In genomic region chr5:5372354-5372753, GRCm38 (mm10) we compare ENCODE assay signal across 13 mouse cellular contexts. TPM values are rescaled to one million over a fixed set of nuclear protein-coding genes. Genes with fewer than 3 reads are reported as not detected.
DNase-seq lines count a peak whose midpoint lies in the region; ATAC-seq and TF ChIP-seq lines count a peak whose summit lies in the region.
"Had no signal": no experiment of that assay in that cellular context is flagged by ENCODE, and none has a peak within 500 bp of the region (broad histone marks: within the 10 kb centered on the region; RNA-seq: fewer than 3 reads in every experiment).

No protein-coding gene starts in this region.

- ATAC-seq in heart, postnatal 0 days (ENCODE audit: insufficient read depth, low read depth): 0 out of 2 replicates have a peak, but pooled peaks have one; percentile 36
- no peak for ATAC-seq in heart, embryonic 11.5 days (replicated peaks; ENCODE audit: insufficient number of reproducible peaks, low FRiP score, low TSS enrichment)
- no peak for ATAC-seq in midbrain, postnatal 0 days (ENCODE audit: low FRiP score)
- ATAC-seq in midbrain, embryonic 15.5 days (replicated peaks): no peak
- ATAC-seq in embryonic facial prominence, embryonic 12.5 days (ENCODE audit: insufficient number of reproducible peaks, insufficient read depth, low FRiP score, low TSS enrichment): 0 out of 2 replicates have a peak, but pooled peaks have one; percentile 60
- no peak for ATAC-seq in CD4-positive, CD25-positive, alpha-beta regulatory T cell, adult 4 months

- 69% methylated on average over 3 of the region's 3 CpGs for WGBS in heart, postnatal 0 days
- WGBS in heart, embryonic 11.5 days (ENCODE audit: insufficient replicate concordance): 74% methylated on average over 3 of the region's 3 CpGs
- WGBS in midbrain, postnatal 0 days: 79% methylated on average over 3 of the region's 3 CpGs
- WGBS in midbrain, embryonic 15.5 days: 78% methylated on average over 3 of the region's 3 CpGs
- WGBS in embryonic facial prominence, embryonic 12.5 days: 60% methylated on average over 3 of the region's 3 CpGs

- no peaks in the 10 kb centered on the region for H3K9me3 ChIP-seq in heart, postnatal 0 days (replicated peaks; ENCODE audit: control insufficient read depth, low read length)
- H3K9me3 ChIP-seq in heart, embryonic 11.5 days (replicated peaks; ENCODE audit: control insufficient read depth, low read length): no peaks in the 10 kb centered on the region
- no peaks in the 10 kb centered on the region for H3K9me3 ChIP-seq in midbrain, postnatal 0 days (ENCODE audit: low read length)
- H3K9me3 ChIP-seq in midbrain, embryonic 15.5 days: no peaks in the 10 kb centered on the region
- H3K9me3 ChIP-seq in embryonic facial prominence, embryonic 12.5 days: no peaks in the 10 kb centered on the region

- no peak overlapping the region for H3K9ac ChIP-seq in heart, postnatal 0 days (replicated peaks; ENCODE audit: low read depth, low read length)
- no peak overlapping the region for H3K9ac ChIP-seq in heart, embryonic 11.5 days (ENCODE audit: low read depth, low read length)
- no peak overlapping the region for H3K9ac ChIP-seq in midbrain, postnatal 0 days (replicated peaks; ENCODE audit: low read length, poor library complexity, severe bottlenecking)
- H3K9ac ChIP-seq in midbrain, embryonic 15.5 days: no peak overlapping the region
- H3K9ac ChIP-seq in embryonic facial prominence, embryonic 12.5 days: no peak overlapping the region
- H3K9ac ChIP-seq: liver, embryonic 14.5 days had no signal

- no peaks in the 10 kb centered on the region for H3K36me3 ChIP-seq in heart, postnatal 0 days (replicated peaks; ENCODE audit: control insufficient read depth, insufficient read depth, low read length)
- no peaks in the 10 kb centered on the region for H3K36me3 ChIP-seq in heart, embryonic 11.5 days (ENCODE audit: control insufficient read depth, insufficient read depth, low read length)
- H3K36me3 ChIP-seq in midbrain, postnatal 0 days (ENCODE audit: insufficient read depth, low read length): no peaks in the 10 kb centered on the region
- H3K36me3 ChIP-seq in midbrain, embryonic 15.5 days (replicated peaks): no peaks in the 10 kb centered on the region
- no peaks in the 10 kb centered on the region for H3K36me3 ChIP-seq in embryonic facial prominence, embryonic 12.5 days

- TF ChIP-seq EP300 in heart, postnatal 0 days (IDR thresholded peaks at IDR 0.05; ENCODE audit: low read depth): no peak

- no peak overlapping the region for H3K4me2 ChIP-seq in heart, postnatal 0 days (ENCODE audit: low read depth, low read length)
- H3K4me2 ChIP-seq in heart, embryonic 11.5 days: no peak overlapping the region
- no peak overlapping the region for H3K4me2 ChIP-seq in midbrain, postnatal 0 days (ENCODE audit: low read depth, low read length, poor library complexity, severe bottlenecking)
- H3K4me2 ChIP-seq in midbrain, embryonic 15.5 days: no peak overlapping the region
- H3K4me2 ChIP-seq in embryonic facial prominence, embryonic 12.5 days (replicated peaks): no peak overlapping the region

- H3K4me3 ChIP-seq in heart, postnatal 0 days (ENCODE audit: low read depth, low read length): no peak overlapping the region
- H3K4me3 ChIP-seq in heart, embryonic 11.5 days (ENCODE audit: low read depth, low read length): no peak overlapping the region
- H3K4me3 ChIP-seq in midbrain, postnatal 0 days (ENCODE audit: low read depth, low read length): no peak overlapping the region
- no peak overlapping the region for H3K4me3 ChIP-seq in midbrain, embryonic 15.5 days
- no peak overlapping the region for H3K4me3 ChIP-seq in embryonic facial prominence, embryonic 12.5 days

- no peaks in the 10 kb centered on the region for H3K4me1 ChIP-seq in heart, postnatal 0 days (ENCODE audit: control insufficient read depth, insufficient read depth)
- peaks cover 4% of the 10 kb centered on the region; the same call in 1 of the 2 replicates for H3K4me1 ChIP-seq in heart, embryonic 11.5 days (ENCODE audit: control insufficient read depth, insufficient read depth, low read length)
- peaks cover 1% of the 10 kb centered on the region; the same call in 1 of the 2 replicates for H3K4me1 ChIP-seq in midbrain, postnatal 0 days (ENCODE audit: insufficient read depth, low read length)
- peaks cover 9% of the 10 kb centered on the region for H3K4me1 ChIP-seq in midbrain, embryonic 15.5 days
- H3K4me1 ChIP-seq in embryonic facial prominence, embryonic 12.5 days: peaks cover 9% of the 10 kb centered on the region; the same call in 1 of the 2 replicates

- no peak for DNase-seq in heart, postnatal 0 days (ENCODE audit: low spot score)
- peak; percentile 40 for DNase-seq in midbrain, postnatal 0 days (ENCODE audit: low spot score)
- DNase-seq in layer of hippocampus, postnatal 36 days: no peak
- DNase-seq in layer of hippocampus, postnatal 10 days (ENCODE audit: low spot score in 2 of 2): no peak
- DNase-seq: adrenal gland, postnatal 36 days; heart, postnatal 10 days; kidney, adult 2 months; right cerebral cortex, adult 18-20 months had no signal

- H3K27ac ChIP-seq in heart, postnatal 0 days (ENCODE audit: low read depth): no peak overlapping the region
- no peak overlapping the region for H3K27ac ChIP-seq in heart, embryonic 11.5 days (ENCODE audit: low read depth, low read length)
- H3K27ac ChIP-seq in midbrain, postnatal 0 days (ENCODE audit: low read depth, low read length): no peak overlapping the region
- H3K27ac ChIP-seq in midbrain, embryonic 15.5 days: no peak overlapping the region
- H3K27ac ChIP-seq in embryonic facial prominence, embryonic 12.5 days: no peak overlapping the region
- H3K27ac ChIP-seq: liver, embryonic 14.5 days had no signal

- no peaks in the 10 kb centered on the region for H3K27me3 ChIP-seq in heart, postnatal 0 days (ENCODE audit: control insufficient read depth, insufficient read depth, low read length)
- H3K27me3 ChIP-seq in heart, embryonic 11.5 days (ENCODE audit: control insufficient read depth, insufficient read depth, low read length): no peaks in the 10 kb centered on the region
- H3K27me3 ChIP-seq in midbrain, postnatal 0 days (ENCODE audit: insufficient read depth, low read length): no peaks in the 10 kb centered on the region
- no peaks in the 10 kb centered on the region for H3K27me3 ChIP-seq in midbrain, embryonic 15.5 days (replicated peaks)
- no peaks in the 10 kb centered on the region for H3K27me3 ChIP-seq in embryonic facial prominence, embryonic 12.5 days

- no peak for TF ChIP-seq CTCF in heart, postnatal 0 days (IDR thresholded peaks at IDR 0.05; ENCODE audit: low read depth)
- no peak for TF ChIP-seq CTCF in midbrain, postnatal 0 days (IDR thresholded peaks at IDR 0.05)

RNA-seq across cellular contexts. Expression of gene Cdk14, which starts 47.8 kb away (rescaled TPM):
- 8.6 and 17.5 TPM in 2 replicates for total RNA-seq in heart, postnatal 0 days (2014; rRNA removed; ENCODE audit: low replicate concordance)
- 5.8 and 6.0 TPM in 2 replicates for polyA plus RNA-seq in heart, postnatal 0 days (2015; fragmentation: Nextera tagmentation; extraction: Ambion mirVana)
- polyA plus RNA-seq in heart, embryonic 11.5 days (2014; fragmentation: Nextera tagmentation; extraction: Ambion mirVana): 20.1 and 22.7 TPM in 2 replicates
- total RNA-seq in midbrain, postnatal 0 days (2014; rRNA removed): 84.4 and 86.4 TPM in 2 replicates
- polyA plus RNA-seq in midbrain, postnatal 0 days (2015; fragmentation: Nextera tagmentation; extraction: Ambion mirVana): 45.1 and 45.6 TPM in 2 replicates
- polyA plus RNA-seq in midbrain, embryonic 15.5 days (2015; fragmentation: Nextera tagmentation; extraction: Ambion mirVana): 40.9 and 41.2 TPM in 2 replicates
- polyA plus RNA-seq in embryonic facial prominence, embryonic 12.5 days (2016; fragmentation: Nextera tagmentation; extraction: Ambion mirVana): 36.1 and 37.9 TPM in 2 replicates
- polyA plus RNA-seq in CD4-positive, CD25-positive, alpha-beta regulatory T cell, adult 4 months (2017; shearing (Covaris generic)): under 1 TPM in 1 of 2 experiments, not detected in 1; 0.60 TPM
- 100 to 1,000 TPM; 254 to 260 TPM for total RNA-seq in layer of hippocampus, postnatal 36 days (2021)
- 100 to 1,000 TPM; 160 to 162 TPM for total RNA-seq in layer of hippocampus, postnatal 10 days (2021)

Comparison
In these comparisons a context has a peak if more than half of its experiments do, and no peak if none do; other contexts are left out.
1. ATAC-seq: peak in heart, postnatal 0 days (single experiment) and embryonic facial prominence, embryonic 12.5 days (single experiment); none in heart, embryonic 11.5 days (single experiment), midbrain, postnatal 0 days (single experiment), midbrain, embryonic 15.5 days (single experiment) and CD4-positive, CD25-positive, alpha-beta regulatory T cell, adult 4 months (single experiment).